Mouse (Mus musculus): Measurements from ENCODE around the gene Nufip2.

GRCm38 (mm10) chr11:77771879-77772713 lies 86.1 kb downstream of the Nufip2 start:
- TF ChIP-seq CTCF (IDR thresholded peaks at IDR 0.05; ENCODE audit: extremely low read depth, insufficient read length, insufficient replicate concordance, low read depth, low read length) (no peak), POLR2A (IDR thresholded peaks at IDR 0.05; ENCODE audit: low read depth, low read length) (0 out of 2 replicates have a peak, but pooled peaks have one; percentile 1)

Measured in small intestine, adult 2 months (tissue).